Mouse (Mus musculus) T-helper 2 cell (primary cell): ENCODE data around the gene Gnao1.

ENCODE experiments used
- in situ Hi-C: fragments of 300-600 bp; cut with MboI, MseI; formaldehyde crosslinking; loops from one replicate; pipeline ENCODE4 v1.15.1; 2025; ENCODE audit warnings: high pct_unique_total_duplicates

Gnao1 gene

GRCm38 (mm10) chr8:93893556-93893955 is 83.8 kb downstream of the Gnao1 start:
- in situ Hi-C loops, result no loop called here

GRCm38 (mm10) chr8:93896841-93897551 is 87.2 kb downstream of the Gnao1 start:
- in situ Hi-C loops, result no loop called here

GRCm38 (mm10) chr8:93898570-93898969 is 88.8 kb downstream of the Gnao1 start:
- in situ Hi-C loops, result no loop called here

GRCm38 (mm10) chr8:93902040-93902439 is 92.3 kb downstream of the Gnao1 start:
- in situ Hi-C loops, result no loop called here

GRCm38 (mm10) chr8:93906961-93907360 is 97.2 kb downstream of the Gnao1 start:
- in situ Hi-C loops, result no loop called here

GRCm38 (mm10) chr8:93907987-93908441 is 98.2 kb downstream of the Gnao1 start:
- in situ Hi-C loops, result no loop called here

GRCm38 (mm10) chr8:93908546-93908945 is 98.8 kb downstream of the Gnao1 start:
- in situ Hi-C loops, result no loop called here

GRCm38 (mm10) chr8:93911715-93912555 is 102.2 kb downstream of the Gnao1 start:
- in situ Hi-C loops, result no loop called here

- in situ Hi-C loops, result no loop called here
These were observed 108.2 kb downstream of the Gnao1 start for GRCm38 (mm10) chr8:93917859-93918421.

GRCm38 (mm10) chr8:93918580-93918979 is 108.8 kb downstream of the Gnao1 start:
- in situ Hi-C loops, result no loop called here

- in situ Hi-C loops, result no loop called here
These were observed 109.7 kb downstream of the Gnao1 start for GRCm38 (mm10) chr8:93919422-93919821.

GRCm38 (mm10) chr8:93919916-93920589 is 110.3 kb downstream of the Gnao1 start:
- in situ Hi-C loops, result no loop called here

GRCm38 (mm10) chr8:93920590-93920948 is 110.8 kb downstream of the Gnao1 start:
- in situ Hi-C loops, result no loop called here

GRCm38 (mm10) chr8:93923897-93924334 is 114.2 kb downstream of the Gnao1 start:
- in situ Hi-C loops, result no loop called here

- in situ Hi-C loops, result no loop called here
These were observed 115.7 kb downstream of the Gnao1 start for GRCm38 (mm10) chr8:93925513-93925912.

GRCm38 (mm10) chr8:93929233-93929632 is 119.5 kb downstream of the Gnao1 start:
- in situ Hi-C loops, result no loop called here

- in situ Hi-C loops, result no loop called here
These were observed 121.6 kb downstream of the Gnao1 start for GRCm38 (mm10) chr8:93931336-93931735.

- in situ Hi-C loops, result no loop called here
These were observed 123.1 kb downstream of the Gnao1 start for GRCm38 (mm10) chr8:93932873-93933272.

GRCm38 (mm10) chr8:93933288-93933687 is 123.5 kb downstream of the Gnao1 start:
- in situ Hi-C loops, result no loop called here

GRCm38 (mm10) chr8:93938193-93938592 is 128.4 kb downstream of the Gnao1 start:
- in situ Hi-C loops, result no loop called here

- in situ Hi-C loops, result no loop called here
These were observed 131.0 kb downstream of the Gnao1 start for GRCm38 (mm10) chr8:93940542-93941423.
